Mouse (Mus musculus) lung, postnatal 10 days (tissue): ENCODE measurements around the gene Iffo2.

Experiments
- DNase-seq: peaks from one replicate; pipeline ENCODE4 v3.0.0; 2021

Gene Iffo2

DNA sequence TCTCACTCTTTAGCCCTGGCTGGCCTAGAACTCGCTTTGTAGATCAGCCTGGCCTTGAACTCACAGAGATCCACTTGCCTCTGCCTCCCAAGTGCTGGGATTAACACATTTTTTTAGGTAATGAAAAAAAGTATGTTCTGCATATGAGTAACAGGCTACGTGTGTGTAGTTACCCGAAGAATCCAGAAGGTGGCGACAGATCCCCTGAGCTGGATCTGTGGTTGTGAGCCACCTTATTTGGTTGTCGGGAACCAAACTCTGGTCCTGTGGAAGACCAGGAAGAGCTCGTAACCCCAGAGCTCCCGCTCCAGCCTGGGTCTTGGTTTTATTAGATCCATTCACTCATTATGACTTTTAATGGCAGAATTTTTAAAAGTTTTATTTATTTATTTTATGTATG, 116.6 kb downstream of the Iffo2 start:
- no peak for DNase-seq

DNA sequence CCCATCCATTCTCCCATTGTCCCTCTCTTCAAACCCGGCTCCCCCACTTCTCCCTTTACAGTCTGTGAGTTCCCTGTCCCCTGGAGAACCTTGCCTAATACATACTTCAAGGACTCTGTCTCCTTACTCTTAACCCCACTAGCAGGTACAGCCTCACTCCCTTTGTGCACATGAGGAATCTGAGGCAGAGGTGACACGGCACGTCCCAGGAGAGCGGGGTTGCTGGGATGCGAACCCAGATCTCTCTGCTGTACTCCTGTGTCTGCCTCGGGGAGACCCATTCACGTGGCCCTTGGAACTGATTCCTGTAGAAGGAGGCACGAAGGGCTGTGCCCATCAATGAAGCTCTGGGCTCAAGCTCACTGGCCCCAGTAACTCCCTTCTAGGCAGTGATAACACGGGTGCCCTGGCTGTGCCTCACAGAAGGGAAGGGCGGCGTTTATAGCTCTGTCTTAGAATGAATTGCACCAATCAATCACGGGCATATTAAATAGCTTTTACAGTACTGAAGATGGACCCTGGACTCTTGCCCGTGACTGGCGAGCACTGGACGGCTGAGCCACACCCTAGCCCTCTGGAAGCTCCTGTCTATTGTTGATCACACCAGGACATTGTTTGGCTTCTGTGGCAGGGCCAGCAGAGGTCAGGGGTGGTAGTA, 119.9 kb downstream of the Iffo2 start:
- no peak for DNase-seq

DNA sequence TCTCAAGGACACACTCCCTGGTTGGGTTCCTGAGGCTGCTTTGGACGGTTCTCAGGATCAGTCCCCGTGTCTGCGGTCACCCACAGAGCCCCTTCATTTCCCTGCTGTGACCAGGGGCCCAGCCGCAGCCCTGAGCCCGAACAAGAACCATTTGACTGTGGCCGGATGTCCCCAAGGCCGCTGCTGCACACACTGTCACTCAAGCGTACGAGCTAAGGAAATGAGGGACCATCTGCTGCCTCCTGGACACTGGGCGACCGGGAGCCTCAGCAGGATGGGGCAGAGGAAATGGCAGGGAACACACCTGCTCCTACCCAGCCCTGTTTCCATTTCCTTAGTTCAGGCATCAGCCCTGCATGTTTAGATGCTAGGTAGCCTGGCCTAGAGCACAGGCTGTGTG, 120.6 kb downstream of the Iffo2 start:
- no peak for DNase-seq

DNA sequence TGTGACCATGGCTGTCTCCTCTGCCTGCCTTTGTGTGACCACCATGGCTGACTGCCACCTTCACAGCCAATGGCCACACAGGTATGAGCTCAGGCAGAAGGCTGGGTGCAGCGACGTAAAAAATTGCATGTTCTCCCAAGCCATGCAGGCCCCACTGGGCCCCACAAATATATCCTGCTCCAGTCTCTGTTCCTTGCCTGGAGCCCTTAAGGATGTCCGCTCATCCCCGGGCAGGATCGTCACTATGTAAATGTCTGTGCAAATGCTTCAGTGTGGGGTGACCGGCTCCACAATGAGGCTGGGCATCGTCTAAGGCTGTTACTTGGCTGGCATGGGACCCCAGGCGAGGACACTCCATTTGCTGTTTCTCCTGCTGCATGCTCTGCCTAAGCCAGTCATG, 122.9 kb downstream of the Iffo2 start, which contains the start of gene Tas1r2:
Tas1r2 (plus strand) TSS at position 301 of the 400 bp plus-strand sequence.
- DNase-seq: no peak

DNA sequence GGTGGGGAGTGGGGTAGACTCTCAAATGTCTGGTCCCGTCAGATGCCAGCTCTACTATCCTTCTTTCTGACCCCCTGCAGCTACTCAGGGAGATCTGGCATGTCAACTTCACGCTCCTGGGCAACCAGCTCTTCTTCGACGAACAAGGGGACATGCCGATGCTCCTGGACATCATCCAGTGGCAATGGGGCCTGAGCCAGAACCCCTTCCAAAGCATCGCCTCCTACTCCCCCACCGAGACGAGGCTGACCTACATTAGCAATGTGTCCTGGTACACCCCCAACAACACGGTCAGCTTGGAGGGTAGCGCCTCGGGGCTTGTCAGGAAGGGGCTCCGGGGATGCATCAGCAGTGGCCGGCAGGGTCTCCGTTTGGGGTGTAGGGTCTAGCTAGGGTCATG, 131.5 kb downstream of the Iffo2 start:
- DNase-seq: no peak

DNA sequence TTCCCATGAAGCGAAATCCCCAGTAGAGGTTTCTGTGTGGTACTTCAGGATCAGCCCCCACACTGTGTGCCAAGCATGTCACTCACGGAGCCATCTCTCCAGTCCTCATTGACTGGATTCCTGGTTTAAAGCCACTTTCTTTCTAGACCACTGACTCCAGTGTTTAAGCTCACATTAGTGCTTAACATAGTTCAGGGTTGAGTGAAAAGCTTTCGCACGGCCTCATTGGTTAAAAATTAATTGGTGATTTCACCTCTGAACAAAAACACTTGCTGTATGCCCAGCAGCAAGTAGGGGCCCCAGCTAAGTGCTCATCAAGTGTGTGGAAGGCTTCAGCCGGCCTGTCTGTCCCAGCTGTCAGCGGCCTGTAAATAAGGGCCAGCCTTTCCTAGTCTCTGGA, 137.3 kb downstream of the Iffo2 start:
- no peak for DNase-seq

DNA sequence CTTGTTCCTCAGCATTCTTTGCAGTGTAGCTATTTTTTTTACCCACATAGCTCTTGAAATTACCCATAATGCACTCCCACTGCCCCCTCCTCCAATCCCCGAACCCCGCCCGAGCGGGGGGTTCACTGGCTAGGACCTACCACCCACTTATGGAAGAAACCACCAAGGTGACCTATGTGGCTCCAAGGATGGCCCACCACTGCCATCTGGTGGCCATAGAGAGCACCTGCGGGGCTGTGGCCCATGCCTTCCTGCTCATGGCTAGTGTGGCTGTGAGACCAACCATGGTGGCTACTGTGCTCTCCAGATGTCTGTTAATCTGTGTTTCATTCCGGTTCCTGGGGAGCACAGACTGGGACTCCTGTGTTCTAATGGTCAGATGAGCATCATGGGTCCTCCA, 139.5 kb downstream of the Iffo2 start:
- peak; percentile 51 for DNase-seq
